Mouse (Mus musculus) lung, postnatal 10 days (tissue): ENCODE measurements around the gene Rassf3.

Experiments used
- DNase-seq: peaks from one replicate; pipeline ENCODE4 v3.0.0; 2021

Gene Rassf3

GRCm38 (mm10) chr10:121394789-121395325 lies 81.3 kb downstream of the Rassf3 start:
- no peak for DNase-seq

DNA sequence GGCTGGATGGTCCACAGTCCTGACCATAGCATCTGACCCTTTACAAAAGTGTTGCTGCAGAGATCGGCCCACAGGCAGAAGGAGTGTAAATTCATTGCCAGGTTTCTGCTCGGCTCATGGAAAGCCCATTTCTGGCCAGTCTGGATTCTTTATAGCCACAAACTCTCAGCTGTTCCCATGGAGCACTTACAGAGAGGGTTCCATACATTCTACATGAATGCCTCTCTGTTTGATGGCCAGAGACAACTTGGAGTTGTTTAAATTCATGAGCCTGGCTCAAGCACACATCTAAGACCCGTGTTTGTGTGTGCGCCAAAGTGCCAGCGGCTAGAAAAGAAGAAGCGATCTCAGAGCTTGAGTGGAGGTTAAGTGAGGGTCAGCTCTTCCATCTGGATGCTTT lies 81.9 kb downstream of the Rassf3 start:
- DNase-seq = no peak

DNA sequence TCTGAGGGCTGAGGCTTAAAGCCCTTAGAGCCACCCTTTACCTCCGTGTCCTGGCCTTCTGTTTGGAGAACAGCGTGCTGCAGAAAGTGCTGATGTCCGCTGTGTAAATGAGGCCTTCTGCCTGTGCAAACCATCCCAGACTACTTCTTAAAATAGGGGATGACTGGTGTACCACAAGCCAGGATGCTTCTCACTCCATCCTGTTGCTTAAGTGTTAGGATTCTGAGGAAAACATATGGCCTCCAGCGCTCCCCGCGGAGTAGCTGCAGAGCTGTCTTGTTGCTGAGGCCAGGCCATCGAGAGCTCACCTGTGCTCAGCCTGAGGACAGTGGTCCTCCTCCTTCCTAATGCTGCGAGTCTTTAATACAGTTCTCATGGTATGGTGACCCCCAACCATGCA lies 84.2 kb downstream of the Rassf3 start:
- no peak for DNase-seq

DNA sequence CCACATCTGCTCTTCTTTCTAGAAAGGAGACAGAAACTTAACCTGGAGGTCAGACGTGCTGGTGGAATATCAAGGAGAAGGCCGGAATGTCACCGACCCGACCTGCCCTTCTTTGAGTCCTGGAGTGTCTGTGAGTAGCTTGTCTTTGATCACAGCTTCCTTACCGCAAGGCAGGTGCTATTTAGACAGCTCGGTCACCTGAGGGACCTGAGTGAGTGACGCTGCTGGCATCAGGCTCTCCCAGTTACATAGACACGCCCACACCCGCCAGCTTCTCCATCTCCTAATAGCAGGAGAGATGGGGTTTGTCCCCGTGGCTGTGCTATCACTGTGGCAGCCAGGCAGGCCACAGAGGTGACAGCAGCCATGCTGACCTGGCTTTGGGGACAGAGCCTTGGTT lies 85.5 kb downstream of the Rassf3 start:
- no peak for DNase-seq

DNA sequence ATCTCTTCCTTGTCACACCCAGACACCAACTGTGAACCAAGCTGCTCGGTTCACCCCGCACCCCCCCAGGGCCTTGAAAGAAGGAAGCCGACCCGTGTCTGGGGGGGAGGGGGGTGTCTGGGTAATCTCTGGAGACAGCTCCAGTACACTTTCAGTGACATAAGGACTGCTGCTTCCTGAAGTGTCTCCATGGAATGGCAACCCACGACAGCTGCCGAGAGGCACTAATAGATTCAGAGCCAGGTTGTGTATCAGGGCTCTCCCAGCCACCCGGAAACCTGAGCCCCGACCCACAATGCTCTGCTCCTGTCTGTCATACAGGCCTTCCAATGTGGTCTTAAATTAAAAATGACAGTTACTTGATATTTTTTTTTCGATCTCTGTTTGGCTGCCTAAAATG lies 89.8 kb downstream of the Rassf3 start:
- no peak for DNase-seq

DNA sequence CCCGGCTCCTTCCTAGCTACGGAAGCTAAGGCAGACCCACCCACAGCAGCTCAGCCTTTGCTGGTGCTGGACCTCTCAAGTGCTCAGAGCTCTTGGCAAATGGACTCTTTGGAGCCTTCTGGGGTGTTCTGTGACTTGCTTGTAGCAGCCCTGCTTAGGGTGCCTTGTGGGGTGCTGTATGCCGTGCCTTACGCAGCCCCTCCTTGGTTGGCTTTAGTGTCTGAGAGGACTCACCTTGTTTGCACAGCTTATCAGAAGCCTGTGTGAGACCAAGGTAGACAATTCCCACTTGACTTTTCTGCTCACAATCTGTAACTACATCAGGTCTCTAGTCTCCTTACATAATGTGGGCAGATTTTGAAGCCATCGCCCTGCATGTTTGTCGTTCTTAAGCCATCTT lies 90.5 kb downstream of the Rassf3 start:
- no peak for DNase-seq

- DNase-seq = no peak
Observed at GRCm38 (mm10) chr10:121384710-121385109, 91.4 kb downstream of the Rassf3 start.

GRCm38 (mm10) chr10:121381280-121381679 lies 94.9 kb downstream of the Rassf3 start:
- DNase-seq = no peak

DNA sequence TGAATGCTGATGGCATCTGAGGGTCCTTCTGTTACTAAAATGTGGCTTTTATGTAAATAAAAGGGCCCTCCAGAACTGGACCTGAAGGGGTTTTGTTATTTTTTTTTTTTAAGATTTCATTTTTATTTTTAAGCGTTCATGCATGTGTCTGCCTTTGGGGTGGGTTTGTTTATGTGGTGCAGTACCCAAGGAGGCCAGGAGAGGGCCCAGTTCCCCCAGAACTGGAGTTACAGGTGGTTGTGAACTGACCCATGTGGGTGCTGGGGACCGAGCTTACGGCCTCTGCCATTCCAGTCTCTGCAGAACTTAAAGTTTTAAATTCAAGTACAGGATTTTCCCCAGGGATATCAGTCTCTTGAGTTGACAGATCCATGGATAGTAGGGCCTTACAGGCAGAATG lies 96.8 kb downstream of the Rassf3 start:
- no peak for DNase-seq

DNA sequence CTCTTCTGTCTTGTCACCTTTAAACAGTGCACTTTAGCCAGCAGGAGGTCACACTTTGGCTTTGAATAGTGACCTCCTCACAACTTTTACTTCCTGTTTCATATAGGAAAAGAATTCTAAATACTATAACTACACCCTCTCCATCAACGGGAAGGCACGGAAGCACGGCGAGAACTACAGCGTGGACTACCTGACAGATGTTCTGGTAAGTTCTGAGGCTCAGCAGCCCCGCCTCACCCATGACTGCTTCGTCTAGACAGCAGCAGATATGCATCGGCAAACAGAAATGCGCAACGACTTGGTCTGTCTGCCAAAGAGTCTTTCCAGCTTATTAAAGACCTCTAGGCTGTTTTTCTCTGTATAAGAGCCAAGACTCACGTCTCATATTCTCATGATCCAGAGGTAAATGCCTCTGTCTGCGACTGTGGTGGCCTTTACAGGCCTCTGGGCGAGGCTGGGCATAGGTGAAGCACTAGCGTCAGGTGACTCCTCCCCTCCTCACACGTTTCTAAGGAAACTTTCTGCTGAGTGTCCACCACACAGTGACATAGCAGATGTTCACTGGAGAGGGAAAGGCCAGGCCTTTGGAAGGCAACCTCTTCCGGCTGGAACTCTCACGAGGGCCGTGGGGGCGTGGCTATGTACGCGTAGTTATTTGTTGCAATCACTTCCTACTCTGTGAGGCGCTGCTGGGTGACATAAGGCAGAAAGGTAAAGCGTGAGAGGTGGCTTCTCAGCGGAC lies 99.4 kb downstream of the Rassf3 start:
- DNase-seq = peak; percentile 36

DNA sequence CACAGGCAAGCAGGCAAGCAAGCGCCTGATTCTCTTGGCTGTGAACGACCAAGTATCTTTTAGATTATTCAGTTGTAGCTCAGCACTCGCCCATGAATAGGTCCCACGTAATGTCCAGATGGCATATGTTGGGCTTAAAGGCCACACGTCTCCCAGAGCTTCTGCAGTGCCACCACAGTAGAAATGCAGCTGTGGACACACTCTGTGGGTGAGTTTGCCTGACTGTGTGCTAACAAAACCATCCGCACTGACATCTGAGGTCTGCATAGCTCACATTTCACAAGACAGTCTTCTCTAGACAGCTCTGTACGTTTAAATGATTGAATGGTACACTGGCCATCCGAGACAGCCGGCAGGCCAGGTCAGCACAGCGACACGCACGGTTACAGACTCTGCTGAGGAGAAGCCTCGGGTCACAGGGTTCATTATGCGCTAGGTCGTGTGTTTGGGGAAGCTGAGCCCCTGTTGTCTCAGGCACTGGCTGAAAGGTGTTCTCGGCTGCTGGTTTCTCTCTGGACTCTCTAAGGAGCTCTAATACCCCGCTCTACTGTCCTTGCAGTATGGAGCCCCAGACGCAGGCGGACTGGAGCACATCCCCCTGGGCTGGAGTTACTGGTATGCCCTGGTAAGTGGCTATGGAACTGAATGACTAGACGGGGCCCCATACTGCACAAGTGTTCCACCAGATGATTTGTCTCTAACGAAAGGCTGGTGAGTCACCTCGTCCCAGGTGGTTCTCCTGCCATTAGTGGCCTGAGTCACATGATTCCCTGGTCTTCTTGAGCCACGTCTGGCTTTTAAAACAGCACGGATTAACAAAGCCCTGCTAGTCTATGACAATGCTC lies 100.3 kb downstream of the Rassf3 start:
- DNase-seq = no peak

- DNase-seq = no peak
Observed at GRCm38 (mm10) chr10:121374693-121375620, 101.2 kb downstream of the Rassf3 start.

DNA sequence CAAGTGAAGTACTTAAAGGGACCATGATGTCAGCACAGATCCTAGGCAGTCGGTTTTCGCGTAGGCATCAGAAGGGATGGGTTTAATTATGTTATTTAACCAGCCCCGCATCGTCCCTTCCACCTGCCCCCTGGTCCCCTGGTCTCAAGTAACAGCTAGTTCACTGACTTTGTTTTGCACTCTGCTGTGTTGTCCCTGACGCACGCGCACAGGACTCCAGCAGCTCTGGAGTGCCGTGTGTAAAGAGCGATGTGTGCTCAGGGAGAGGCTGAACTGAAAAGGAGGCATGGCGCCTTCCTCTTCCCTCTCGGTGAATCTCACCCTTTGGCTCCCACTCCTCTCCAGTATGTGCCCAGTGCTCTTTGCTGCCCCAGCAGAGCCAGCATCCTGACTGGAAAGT lies 102.1 kb downstream of the Rassf3 start:
- DNase-seq = no peak

- DNase-seq = no peak
Observed at GRCm38 (mm10) chr10:121370777-121371176, 105.4 kb downstream of the Rassf3 start.

DNA sequence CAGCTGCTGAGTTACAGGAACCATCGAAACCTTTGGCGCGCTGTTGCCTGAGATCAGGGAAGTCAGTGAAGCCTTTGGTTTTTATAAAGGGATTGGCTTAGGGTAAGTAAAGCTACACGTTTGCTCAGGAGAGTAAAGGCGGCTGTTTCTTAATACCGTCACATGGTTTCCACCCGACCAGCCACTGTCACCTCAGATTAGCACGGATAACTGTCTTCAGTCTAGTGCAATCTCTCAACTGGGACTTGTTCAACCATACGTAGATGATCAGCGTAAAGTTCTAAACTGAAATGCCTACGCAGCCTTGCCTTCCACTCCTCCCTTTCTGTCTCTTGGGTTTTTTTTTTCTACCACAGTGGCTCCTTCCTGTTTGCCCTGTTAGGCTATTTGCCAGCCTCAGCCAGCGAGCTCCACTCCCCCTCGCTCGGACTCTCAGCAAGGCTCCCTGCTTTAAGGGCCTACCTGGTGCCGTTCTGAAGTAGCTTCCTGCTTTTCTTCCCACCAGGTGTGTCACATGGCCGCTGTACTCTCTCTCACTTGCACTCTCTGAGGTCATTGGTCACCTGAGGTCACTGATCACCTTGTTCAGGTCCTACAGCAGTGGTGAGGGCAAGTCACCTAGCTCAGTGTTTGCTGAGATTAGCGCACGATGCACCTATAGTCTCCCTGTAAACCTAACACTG lies 107.2 kb downstream of the Rassf3 start:
- peak; percentile 44 for DNase-seq

DNA sequence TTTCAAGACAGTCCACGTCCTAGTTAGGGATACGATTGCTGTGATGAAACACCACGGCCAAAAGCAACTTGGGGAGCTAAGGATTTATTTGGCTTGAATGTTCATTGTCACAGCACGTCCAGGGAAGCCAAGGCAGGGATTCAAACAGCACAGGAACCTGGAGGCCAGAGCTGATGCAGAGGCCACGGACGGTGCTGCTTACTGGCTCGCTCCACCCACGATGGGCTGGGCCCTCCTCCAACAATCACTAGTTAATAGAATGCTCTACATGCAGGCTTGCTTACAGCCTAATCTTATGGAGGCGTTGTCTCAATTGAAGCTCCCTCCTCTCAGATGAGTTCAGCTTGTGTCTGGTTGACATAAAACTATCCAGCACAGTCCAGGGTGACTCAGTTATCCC lies 108.4 kb downstream of the Rassf3 start:
- DNase-seq = no peak

DNA sequence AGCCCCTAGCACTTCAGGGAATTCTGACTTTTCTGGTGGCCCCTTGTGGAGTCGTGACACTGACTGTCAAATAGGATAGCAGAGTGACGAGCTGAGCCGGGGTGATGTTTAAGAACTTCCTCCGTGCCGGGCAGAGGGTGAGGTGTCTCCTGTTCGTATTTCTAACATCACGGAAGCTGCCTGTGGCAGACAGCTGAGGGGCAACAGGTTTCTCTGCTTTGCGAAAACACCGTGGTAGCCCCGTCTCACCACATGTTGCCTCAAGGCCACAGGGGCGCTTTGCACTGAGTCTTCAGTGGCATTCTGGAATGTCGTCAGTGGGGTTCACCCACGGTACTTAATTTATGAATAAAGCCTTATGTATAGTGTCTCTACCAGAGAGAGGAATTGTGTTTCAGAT lies 108.9 kb downstream of the Rassf3 start:
- DNase-seq = no peak

DNA sequence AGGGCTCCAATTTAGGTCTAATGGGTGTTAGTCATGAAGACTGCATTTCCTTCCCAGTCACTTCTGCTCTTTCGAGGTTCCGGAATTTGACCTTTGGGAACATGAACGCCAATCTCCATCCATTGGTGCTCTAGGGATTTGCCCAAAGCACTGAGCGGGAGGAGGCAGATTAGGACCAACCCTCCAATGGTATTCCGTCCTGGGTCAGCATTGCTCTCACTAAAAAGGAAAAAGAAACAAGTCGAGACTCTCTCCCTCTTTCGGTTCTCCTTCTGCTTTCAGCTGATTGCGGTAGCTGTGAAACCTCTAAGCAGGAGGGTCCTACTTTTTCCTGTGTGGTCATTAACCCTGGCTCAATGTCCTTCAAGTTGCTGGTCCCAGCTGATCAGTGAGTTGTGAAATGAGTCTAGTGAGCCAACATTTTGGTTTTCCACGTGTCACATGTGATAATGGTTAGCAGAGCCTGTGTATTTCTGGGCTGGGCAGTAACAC lies 110.3 kb downstream of the Rassf3 start:
- DNase-seq = peak; percentile 52

- peak; percentile 86 for DNase-seq
Observed at GRCm38 (mm10) chr10:121364801-121365564, 111.2 kb downstream of the Rassf3 start, which contains the start of gene Gns. Gene Gns (plus strand): TSS chr10:121365090.

DNA sequence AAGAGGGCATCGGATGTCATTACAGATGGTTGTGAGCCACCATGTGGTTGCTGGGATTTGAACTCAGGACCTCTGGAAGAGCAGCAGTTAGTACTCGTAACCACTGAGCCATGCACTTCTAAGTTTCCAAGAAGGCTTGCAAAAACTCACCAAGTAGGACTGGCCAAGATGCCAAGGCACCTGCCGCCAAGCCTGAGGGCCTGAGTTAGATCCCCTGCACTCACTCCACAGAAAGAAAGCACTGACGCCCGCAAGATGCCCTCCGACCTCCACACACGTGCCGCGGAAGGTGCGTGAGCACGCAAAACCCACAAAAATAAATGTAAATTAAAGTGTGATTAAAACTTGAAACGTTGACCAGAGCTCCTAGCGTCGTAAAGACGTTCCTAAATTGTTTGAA lies 111.8 kb downstream of the Rassf3 start:
- no peak for DNase-seq

DNA sequence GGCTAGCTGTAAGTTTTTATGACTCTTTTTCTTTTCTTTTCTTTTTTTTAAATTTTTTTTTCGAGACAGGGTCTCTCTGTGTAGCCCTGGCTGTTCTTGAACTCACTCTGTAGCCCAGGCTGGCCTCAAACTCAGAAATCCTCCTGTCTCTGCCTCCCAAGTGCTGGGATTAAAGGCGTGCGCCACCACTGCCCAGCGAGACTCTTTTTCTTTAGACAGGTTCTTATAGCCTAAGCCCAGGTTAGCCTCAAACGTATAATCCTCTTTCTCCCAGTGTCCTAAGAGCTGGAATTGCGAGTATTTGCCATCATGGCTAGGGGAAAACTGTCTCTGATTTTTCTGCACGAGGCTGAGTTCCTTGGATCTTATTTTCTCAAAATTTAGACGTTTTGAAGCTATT lies 112.9 kb downstream of the Rassf3 start:
- no peak for DNase-seq
